Mouse (Mus musculus) NIH3T3 (cell line): Measurements from ENCODE around the gene Crxos.
"Not testable (repeated sequence)": the region's sequence is repeated elsewhere in the genome, so short reads cannot be mapped to it uniquely, and the experiment has no call there.

ENCODE experiments used
- DNase-seq: peaks from one replicate; pipeline ENCODE4 v3.0.0-alpha.2; 2012; ENCODE audit warnings: low read depth

The Crxos gene

GRCm38 (mm10) chr7:15882317-15882716 lies at the start of gene Crxos:
TSS of gene Crxos (plus strand) at chr7:15882617.
- DNase-seq = no peak

GRCm38 (mm10) chr7:15839578-15839977 lies 42.8 kb upstream of the Crxos start, which contains the start of gene Obox6:
TSS of gene Obox6 (minus strand) at chr7:15839678.
- no peak for DNase-seq

- DNase-seq = peak; percentile 66
These were observed 22.8 kb upstream of the Crxos start for GRCm38 (mm10) chr7:15859657-15860056.

- no peak for DNase-seq
These were observed 18.3 kb upstream of the Crxos start for GRCm38 (mm10) chr7:15864104-15864503.

GRCm38 (mm10) chr7:15879756-15880155 lies 2.7 kb upstream of the Crxos start, which contains the start of gene Crx:
TSS of gene Crx (minus strand) at chr7:15879968.
- no peak for DNase-seq

- DNase-seq = no peak
These were observed 1.0 kb upstream of the Crxos start for GRCm38 (mm10) chr7:15881388-15881787.

GRCm38 (mm10) chr7:15881831-15882230 lies 586 bp upstream of the Crxos start:
- DNase-seq = no peak

- DNase-seq = no peak
These were observed 1.7 kb downstream of the Crxos start for GRCm38 (mm10) chr7:15884127-15884526.

GRCm38 (mm10) chr7:15894251-15894650 lies 11.8 kb downstream of the Crxos start:
- DNase-seq = no peak

GRCm38 (mm10) chr7:15901366-15902048 lies 19.1 kb downstream of the Crxos start:
- DNase-seq = no peak

- DNase-seq = no peak
These were observed 23.4 kb downstream of the Crxos start for GRCm38 (mm10) chr7:15905861-15906260.

GRCm38 (mm10) chr7:15906602-15907001 lies 24.2 kb downstream of the Crxos start:
- no peak for DNase-seq

- no peak for DNase-seq
These were observed 25.7 kb downstream of the Crxos start for GRCm38 (mm10) chr7:15907971-15908590.

GRCm38 (mm10) chr7:15910521-15910920 lies 28.1 kb downstream of the Crxos start:
- DNase-seq = no peak

GRCm38 (mm10) chr7:15912183-15912582 lies 29.8 kb downstream of the Crxos start:
- peak; percentile 85 for DNase-seq

- peak; percentile 77 for DNase-seq
These were observed 31.8 kb downstream of the Crxos start for GRCm38 (mm10) chr7:15914252-15914651.

- DNase-seq = no peak
These were observed 32.3 kb downstream of the Crxos start for GRCm38 (mm10) chr7:15914751-15915150.

GRCm38 (mm10) chr7:15915695-15916094 lies 33.3 kb downstream of the Crxos start:
- DNase-seq = not testable (repeated sequence)

- no peak for DNase-seq
These were observed 33.8 kb downstream of the Crxos start for GRCm38 (mm10) chr7:15916134-15916723.

- no peak for DNase-seq
These were observed 34.6 kb downstream of the Crxos start for GRCm38 (mm10) chr7:15916996-15917395.

GRCm38 (mm10) chr7:15918371-15918770 lies 36.0 kb downstream of the Crxos start:
- no peak for DNase-seq

- no peak for DNase-seq
These were observed 37.5 kb downstream of the Crxos start for GRCm38 (mm10) chr7:15919947-15920346.

GRCm38 (mm10) chr7:15920645-15921190 lies 38.3 kb downstream of the Crxos start:
- no peak for DNase-seq
